Mouse (Mus musculus) monocyte, adult 5-6 weeks (primary cell): ENCODE measurements at regions not wholly inside any gene's neighbourhood (a gene's known extent, or its start where the extent isn't known, plus 50 kb on each side); places are given as distances from the start of the nearest gene placed in this dataset.
A peak's percentile ranks its signal among the peaks of the same experiment; 100 is the strongest.

Source experiments
- ATAC-seq: fragments of 153-309, 156-312 bp; replicated peaks from 2 replicates; pipeline ENCODE4 v1.8.0; 2017; ENCODE audit warnings: mild to moderate bottlenecking; ENCODE audit not compliant: low TSS enrichment, insufficient number of reproducible peaks, severe bottlenecking, poor library complexity, low FRiP score

GRCm38 (mm10) chr6:147686927-147687326, 211.3 kb downstream of the Ccdc91 start:
- no peak for ATAC-seq

GRCm38 (mm10) chr6:147698255-147698654, 222.6 kb downstream of the Ccdc91 start:
- ATAC-seq, result peak; percentile 54; the same call in 1 of the 2 replicates

- no peak for ATAC-seq
These were observed 223.8 kb downstream of the Ccdc91 start for GRCm38 (mm10) chr6:147699449-147699848.

DNA sequence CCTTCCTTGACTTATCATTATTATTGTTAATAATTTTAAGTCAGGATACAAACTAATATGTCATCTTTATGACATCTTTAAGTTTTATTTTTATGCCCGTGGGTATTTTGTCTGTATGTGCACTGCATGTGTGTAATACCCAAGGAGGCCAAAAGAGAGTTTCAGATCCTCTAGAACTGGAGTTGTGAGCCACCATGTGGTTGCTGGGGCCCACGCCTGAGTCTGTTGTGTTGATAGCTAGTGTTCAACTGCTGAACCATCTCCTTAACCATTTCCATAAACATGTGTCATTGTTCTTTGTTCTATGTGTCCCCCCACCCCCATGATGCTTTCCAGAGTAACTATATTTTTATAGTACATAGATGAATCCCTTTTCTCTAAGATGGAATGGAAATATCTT, 225.0 kb downstream of the Ccdc91 start:
- ATAC-seq, result no peak

- no peak for ATAC-seq
These were observed 226.3 kb downstream of the Ccdc91 start for GRCm38 (mm10) chr6:147701956-147702355.

- no peak for ATAC-seq
These were observed 228.7 kb downstream of the Ccdc91 start for GRCm38 (mm10) chr6:147704297-147704696.

- ATAC-seq, result no peak
These were observed 230.3 kb downstream of the Ccdc91 start for GRCm38 (mm10) chr6:147705936-147706335.

DNA sequence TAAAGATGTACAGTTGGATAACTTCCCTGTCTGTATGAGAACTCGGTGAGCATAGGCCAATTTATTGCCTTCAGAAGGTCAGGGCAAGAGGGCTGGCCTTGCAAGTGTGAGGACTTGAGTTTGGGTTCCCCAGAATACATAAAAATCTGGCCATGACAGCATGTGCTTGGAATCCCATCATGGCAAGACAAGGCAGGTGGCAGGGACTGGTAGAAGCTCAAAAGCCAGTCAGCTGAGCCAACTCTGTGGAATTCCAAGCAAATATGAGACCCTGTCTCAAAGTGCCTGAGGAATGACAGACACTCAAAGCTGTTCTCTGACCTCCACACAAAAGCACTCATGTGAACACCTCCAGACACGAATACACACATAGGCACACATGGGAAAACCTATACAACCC, 231.1 kb downstream of the Ccdc91 start:
- no peak for ATAC-seq

GRCm38 (mm10) chr6:147718052-147718712, 242.6 kb downstream of the Ccdc91 start:
- ATAC-seq, result no peak

- ATAC-seq, result no peak
These were observed 243.3 kb downstream of the Ccdc91 start for GRCm38 (mm10) chr6:147718713-147719490.

DNA sequence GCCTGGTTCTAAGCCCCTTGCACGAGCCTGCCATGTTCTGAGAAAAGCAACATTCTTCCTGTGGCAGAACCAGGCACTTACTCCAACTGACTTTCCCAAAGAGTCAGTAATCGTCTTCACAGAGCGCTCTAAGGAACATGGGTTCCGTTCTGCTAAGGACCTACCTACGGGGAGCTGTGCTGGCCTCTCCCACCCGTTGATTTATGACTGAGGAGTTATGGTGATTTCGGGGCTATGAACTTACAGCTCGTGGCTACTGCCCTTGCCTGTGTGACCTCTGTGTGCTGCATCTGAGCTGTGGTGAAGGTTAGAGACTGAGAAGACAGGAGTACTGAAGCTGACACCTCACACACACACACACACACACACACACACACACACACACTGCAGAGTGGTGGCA, 243.9 kb downstream of the Ccdc91 start:
- ATAC-seq, result no peak

- ATAC-seq, result no peak
These were observed 247.7 kb downstream of the Ccdc91 start for GRCm38 (mm10) chr6:147723336-147723735.

DNA sequence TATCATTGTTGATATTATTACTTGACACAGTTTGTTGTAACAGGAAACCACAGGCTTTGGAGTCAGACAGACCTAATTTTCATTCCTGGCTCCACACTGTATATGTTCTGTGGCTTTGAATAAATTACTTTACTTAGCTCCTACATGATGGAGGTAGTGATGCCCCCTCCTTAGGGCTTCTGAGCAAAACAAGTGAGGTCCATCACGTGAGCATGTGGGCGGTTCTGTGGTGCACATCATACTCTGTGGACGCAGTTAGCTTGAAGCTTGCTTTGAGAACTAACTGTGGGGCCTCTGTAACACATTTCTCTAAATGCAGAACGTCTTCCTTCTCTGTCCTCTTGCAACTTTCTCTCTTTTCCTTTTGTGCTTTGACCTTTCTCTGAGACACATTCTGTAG, 251.4 kb downstream of the Ccdc91 start:
- no peak for ATAC-seq

GRCm38 (mm10) chr6:147727644-147728533, 252.3 kb downstream of the Ccdc91 start:
- no peak for ATAC-seq

GRCm38 (mm10) chr6:147729721-147730120, 254.1 kb downstream of the Ccdc91 start:
- no peak for ATAC-seq

DNA sequence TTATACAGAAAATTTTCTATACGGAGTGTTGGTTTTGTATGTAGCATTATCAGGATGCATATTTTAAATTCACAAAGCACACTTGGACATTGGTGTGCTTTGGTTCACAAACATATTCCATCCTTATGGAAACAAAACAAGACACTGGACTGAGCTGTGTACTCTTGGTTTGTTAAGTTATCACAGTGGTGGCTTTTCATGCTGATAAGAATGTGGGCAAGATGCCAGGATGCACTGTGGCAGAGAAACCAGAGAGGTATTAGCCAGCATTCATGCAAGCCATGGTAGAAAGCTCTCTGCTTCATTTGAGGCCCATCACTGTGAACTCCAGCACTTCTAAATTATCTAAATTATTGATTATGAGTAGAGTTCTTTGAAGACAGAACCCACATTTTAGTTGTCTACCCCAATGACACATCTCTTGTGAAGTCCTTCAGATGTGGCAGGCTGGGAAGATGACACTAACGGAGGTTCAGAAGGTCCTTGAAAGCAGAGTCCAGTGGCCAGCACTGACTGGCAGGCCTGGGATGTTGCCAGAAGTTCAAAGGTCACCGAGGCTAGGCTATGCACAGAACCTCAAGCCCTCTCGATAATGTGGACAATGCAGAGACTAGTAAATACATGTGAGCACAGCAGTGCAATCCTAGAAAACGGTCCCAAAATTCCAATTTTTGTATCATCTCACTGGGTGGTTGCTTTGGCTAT, 263.1 kb downstream of the Ccdc91 start:
- ATAC-seq, result no peak

DNA sequence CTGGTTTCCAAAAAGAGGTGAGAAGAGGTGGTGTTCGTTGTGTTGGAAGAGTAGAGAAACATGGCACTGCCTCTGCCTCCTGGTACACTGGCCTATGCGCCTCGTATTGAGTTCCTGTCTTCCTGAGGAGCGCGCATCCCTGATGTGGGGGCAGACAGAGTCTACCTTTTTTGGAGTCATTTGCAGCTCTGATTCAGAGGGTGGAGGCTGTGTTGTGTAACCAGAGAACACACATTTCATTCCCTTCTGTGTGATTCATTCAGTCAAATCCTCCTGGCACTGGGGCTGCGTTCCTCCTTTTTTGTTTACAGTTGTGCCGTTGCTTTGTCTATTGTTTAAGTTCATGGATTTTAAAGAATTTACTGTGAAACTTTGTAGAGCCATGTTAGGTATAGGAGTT, 265.8 kb downstream of the Ccdc91 start:
- ATAC-seq, result no peak

- no peak for ATAC-seq
These were observed 268.5 kb downstream of the Ccdc91 start for GRCm38 (mm10) chr6:147744081-147744480.

DNA sequence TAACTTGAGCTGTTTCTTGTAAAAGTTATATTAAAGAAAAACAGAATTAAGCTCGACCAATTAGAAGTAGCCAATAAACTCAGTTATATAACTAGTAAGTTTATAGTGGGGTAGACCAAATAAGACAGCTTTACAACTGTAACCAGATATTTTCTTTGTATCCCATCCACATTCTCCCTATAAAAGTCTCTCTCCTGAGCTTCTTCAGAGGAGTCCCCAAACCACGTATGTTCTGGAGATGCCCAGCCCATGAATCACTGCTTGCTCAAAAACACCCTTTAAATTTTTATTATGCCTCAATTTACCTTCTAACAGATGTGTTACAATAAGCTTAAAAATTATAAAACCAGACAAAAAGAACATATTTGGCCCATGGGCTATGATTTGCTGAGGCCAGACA, 270.1 kb downstream of the Ccdc91 start:
- no peak for ATAC-seq
